Mouse (Mus musculus) CH12F3 (cell line): Measurements from ENCODE around the gene Cys1.
"Not testable (repeated sequence)": the region's sequence is repeated elsewhere in the genome, so short reads cannot be mapped to it uniquely, and the experiment has no call there.

Experiments used
- in situ Hi-C: fragments of 300-500 bp; cut with MboI; formaldehyde crosslinking; loops from 2 replicates; pipeline ENCODE4 v1.14.3; 2020; ENCODE audit warnings: low sequenced_read_pairs

Cys1 gene

GRCm38 (mm10) chr12:24681286-24682023 is at the start of gene Cys1:
Gene Cys1 (minus strand): TSS chr12:24681813.
- in situ Hi-C loops, result no loop called here

- in situ Hi-C loops, result no loop called here
Observed at GRCm38 (mm10) chr12:24724369-24724768, 42.8 kb upstream of the Cys1 start.

DNA sequence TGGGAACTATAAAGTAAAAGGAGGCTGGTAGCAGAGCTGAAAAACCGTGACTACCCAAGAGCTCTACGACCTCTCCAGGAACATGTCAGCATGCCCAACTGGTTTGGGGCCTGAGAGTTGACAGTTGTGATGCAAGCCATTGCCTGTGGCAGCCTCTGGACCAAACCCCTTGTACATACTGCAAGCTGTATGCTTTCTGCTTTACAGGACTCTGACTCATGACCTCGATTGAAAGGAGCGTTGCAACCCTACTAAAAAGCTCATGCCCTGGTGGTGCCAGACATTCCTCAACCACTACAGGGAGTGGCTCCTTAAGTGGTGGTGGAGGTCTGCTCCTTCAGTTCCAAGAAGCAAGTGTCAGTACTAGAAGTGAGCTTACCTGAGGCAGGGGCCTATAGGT is 42.2 kb upstream of the Cys1 start:
- in situ Hi-C loops, result no loop called here

DNA sequence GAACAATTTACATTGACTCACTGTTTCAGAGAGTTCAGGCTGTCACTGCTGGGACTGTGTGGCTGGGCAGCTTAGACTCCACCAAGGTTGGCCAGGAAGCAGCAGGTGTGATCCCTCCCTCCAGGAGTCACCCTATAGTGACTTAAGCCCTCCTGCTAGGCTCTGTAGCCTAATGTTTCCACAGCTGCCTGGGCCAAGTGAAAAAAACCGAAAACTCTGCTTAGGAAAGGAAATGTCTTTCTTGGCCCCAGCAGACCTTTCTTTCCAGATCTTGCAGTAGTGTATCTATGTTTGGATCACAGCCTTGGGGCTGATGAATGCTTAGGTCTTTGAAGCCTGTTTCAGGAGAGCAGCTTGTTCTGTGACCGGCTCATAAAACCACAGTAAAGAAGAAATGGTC is 41.8 kb upstream of the Cys1 start:
- in situ Hi-C loops, result no loop called here

GRCm38 (mm10) chr12:24716721-24717301 is 35.2 kb upstream of the Cys1 start:
- in situ Hi-C loops, result loop anchor here (10.0 kb wide), 1 partner anchor 238 kb away; no protein-coding TSS in a partner anchor

GRCm38 (mm10) chr12:24715268-24715896 is 33.8 kb upstream of the Cys1 start:
- in situ Hi-C loops, result loop anchor here (10.0 kb wide), 1 partner anchor 239 kb away; no protein-coding TSS in a partner anchor

DNA sequence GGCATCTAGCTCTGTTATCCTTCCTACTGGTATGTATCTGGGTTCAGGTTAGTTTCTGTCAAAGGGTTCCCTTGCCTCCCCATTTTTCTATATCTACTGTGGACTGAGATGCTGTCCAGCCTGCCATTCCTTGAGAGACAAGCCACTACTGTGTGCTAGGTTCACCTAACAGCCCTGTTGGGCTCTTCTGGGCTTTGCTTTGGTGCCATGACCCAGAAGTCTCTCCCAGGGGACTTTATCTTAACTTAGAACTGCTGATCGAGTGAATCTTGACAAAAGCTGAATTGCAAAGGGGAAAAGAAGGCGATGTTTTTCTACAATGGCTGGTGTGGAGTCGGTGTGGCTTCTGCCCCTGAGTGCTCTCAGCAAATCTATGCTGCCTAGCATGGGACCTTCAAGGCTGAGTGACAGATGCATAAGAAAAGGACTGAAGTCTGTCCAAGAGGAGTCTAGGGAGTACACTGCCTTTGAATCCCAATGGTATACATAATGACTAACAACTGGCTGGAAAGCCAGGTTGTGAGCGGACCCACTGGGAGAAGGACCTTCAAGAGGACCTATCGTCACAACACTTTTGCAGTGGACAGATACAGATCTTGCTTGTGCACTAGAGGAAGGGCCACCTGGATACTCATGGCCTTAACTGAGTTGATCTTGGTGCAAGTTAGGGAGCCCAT is 33.1 kb upstream of the Cys1 start:
- in situ Hi-C loops, result loop anchor here (10.0 kb wide), 1 partner anchor 240 kb away; no protein-coding TSS in a partner anchor

GRCm38 (mm10) chr12:24712396-24712795 is 30.8 kb upstream of the Cys1 start:
- in situ Hi-C loops, result loop anchor here (10.0 kb wide), 1 partner anchor 242 kb away; no protein-coding TSS in a partner anchor

DNA sequence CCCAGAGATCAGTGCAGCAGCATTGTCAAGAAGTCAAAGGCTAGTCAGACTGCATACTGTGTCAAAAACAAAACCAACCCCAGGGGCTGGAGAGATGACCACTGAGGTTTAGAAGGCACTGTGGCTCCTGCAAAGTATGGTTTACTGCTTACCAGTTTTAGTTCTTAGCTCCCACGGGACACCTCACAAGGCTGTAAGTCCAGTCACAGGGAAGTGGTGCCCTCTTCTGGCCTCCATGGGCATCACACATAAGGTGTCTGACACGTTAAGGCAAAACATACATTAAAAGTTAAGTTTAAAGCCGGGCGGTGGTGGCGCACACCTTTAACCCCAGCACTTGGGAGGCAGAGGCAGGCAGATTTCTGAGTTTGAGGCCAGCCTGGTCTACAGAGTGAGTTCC is 29.1 kb upstream of the Cys1 start:
- in situ Hi-C loops, result loop anchor here (10.0 kb wide), 1 partner anchor 244 kb away; no protein-coding TSS in a partner anchor

- in situ Hi-C loops, result loop anchor here (10.0 kb wide), 1 partner anchor 245 kb away; no protein-coding TSS in a partner anchor
Observed at GRCm38 (mm10) chr12:24709831-24710508, 28.4 kb upstream of the Cys1 start.

- in situ Hi-C loops, result no loop called here
Observed at GRCm38 (mm10) chr12:24709409-24709808, 27.8 kb upstream of the Cys1 start.

- in situ Hi-C loops, result no loop called here
Observed at GRCm38 (mm10) chr12:24708824-24709218, 27.2 kb upstream of the Cys1 start.

DNA sequence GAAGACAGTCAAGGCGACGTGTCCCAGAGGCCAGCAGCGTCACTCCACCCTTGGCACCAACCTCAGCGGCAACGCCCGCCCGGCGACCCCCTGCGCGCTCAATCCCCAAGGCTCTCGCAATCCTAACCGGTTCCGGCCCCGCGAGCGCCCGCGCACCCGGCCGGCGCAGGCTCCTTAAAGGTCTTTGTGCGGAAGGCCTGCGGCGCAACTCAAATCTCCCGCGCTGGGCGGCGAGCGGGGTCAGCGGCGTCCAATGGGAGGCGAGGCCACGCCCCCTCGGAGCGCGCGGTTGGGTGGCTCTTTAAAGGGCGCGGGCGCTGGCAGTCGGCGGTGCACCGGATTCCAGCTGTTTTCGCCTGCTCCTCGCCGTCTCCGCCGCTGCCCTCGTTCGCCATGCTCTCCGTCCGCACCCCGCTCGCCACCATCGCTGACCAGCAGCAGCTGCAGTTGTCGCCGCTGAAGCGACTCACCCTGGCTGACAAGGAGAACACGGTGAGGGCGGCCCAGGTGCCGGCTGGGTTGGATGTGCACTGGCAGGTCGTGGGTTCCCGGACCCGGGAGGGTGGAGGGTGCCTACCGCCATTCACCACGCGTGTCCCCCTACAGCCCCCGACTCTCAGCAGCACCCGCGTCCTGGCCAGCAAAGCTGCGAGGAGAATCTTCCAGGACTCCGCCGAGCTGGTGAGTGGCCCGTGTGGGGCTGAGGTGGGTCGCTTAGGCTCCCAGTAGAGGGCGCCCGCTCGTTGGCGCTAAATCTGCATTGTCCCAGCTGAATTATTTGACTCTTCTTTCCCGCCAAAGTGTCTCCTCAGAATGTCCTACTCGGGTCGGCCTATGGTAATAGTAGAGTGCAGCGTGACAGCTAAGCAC is 26.6 kb upstream of the Cys1 start, which contains the start of gene Rrm2:
Gene Rrm2 (plus strand): TSS at position 288 of the 870 bp plus-strand sequence.
- in situ Hi-C loops, result no loop called here

GRCm38 (mm10) chr12:24707480-24707802 is 25.8 kb upstream of the Cys1 start:
- in situ Hi-C loops, result no loop called here

- in situ Hi-C loops, result no loop called here
Observed at GRCm38 (mm10) chr12:24706764-24707479, 25.3 kb upstream of the Cys1 start.

DNA sequence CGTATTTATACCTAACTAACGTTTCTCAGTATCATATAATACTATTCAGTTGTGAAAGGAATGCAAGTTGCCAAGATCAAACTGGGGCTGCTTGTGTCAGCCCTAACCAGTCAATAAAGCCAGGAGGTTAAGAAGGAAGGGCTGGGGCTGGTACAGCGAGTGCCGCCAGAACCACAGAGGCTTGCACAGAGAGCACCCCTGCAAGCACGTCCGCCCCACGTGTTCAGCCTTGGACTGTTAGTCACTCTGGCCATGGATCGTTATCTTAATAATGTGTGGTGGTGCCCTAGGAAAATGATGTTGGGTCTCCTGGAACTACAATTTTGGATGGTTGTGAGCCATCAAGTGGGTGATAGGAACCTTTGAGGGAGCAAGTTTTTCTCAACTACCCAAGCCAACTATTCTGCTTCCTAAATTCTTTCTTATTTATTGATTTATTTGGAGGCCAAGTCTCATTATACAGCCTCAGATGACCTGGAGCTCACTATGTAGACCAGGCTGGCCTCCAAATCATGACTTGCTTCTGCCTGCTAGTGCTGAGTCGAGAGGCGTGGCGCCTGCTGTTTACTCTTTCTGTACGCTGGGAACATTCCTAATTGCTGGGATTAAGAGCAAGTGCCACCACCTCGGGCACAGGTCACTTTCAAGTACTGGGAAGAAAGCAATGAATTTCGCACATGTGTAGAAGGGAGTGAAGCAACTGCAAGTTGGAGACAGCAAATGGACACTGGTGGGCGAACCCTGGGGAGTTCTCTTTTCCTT is 24.1 kb upstream of the Cys1 start:
- in situ Hi-C loops, result no loop called here

- in situ Hi-C loops, result no loop called here
Observed at GRCm38 (mm10) chr12:24703013-24703412, 21.4 kb upstream of the Cys1 start.

- in situ Hi-C loops, result not testable (repeated sequence)
Observed at GRCm38 (mm10) chr12:24701621-24702020, 20.0 kb upstream of the Cys1 start.
